Mouse (Mus musculus) T-helper 1 cell (primary cell): ENCODE measurements around the gene Slc22a1.

Source experiments
- in situ Hi-C: fragments of 300-600 bp; cut with MboI, MseI; formaldehyde crosslinking; loops from one replicate; pipeline ENCODE4 v1.15.1; 2025; ENCODE audit warnings: high pct_unique_total_duplicates

Gene Slc22a1

DNA sequence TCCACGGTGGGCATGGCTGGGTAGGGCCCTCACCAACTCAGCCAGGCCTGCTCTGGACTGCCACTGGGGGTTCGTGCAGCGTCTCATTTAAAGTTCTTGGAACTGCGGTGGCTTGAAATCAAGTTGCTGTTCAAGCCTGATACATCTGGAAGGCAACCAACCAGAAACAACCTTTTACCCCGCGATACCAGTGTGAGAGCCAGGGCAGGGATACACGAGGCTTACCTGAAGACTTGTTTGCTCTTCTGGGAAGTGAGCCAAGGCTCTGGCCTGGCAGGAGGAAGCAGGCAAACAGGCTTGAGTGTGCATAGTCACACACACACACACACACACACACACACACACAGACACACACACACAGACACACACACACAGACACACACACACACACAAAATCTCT lies at the start of gene Slc22a1:
TSS of gene Slc22a1 (minus strand) at position 184 of the 400 bp plus-strand sequence.
- in situ Hi-C loops: no loop called here

DNA sequence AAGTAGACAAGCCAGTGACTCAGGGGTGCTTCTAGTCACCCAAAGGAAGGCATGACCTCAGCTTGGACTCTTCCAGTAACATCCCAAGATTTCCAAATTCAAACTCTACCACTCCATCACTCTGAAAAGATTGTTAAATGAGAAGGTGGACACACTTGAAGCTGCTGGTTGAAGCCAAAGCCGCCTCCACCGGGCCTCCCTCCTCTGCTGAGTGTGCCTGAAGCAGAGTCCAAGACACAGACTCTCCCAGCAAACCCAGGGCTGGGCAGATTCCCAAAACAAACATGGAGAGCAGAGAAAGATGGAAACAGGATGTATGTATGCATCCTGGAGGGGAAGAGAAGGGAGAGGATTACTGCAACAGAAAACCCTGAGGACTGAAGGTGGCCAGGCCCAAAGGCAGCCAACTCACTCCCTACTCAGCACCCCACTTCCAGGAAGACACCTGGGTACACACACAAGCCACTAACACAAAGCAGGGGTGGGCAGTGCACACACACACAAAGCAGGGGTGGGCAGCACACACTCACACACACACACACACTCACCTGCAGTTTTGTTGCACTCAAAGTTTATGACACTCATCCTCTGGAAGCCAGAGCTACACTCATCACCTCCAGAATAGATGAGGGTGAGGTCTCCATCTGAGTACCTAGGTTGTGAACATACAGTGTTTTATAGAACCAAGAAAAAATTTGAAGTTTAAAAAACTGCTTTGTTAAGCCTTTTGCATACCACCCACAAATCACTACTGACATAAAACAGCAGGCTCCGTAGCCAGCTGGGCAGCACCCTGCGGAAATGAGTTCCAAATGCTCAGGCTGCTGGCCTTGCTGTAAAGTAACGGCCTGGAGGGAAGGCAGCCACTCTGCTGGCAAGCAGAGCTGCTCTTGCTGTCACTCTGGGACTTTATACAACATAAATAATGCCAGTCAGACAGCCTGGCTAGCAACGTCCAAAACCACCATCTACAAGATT lies 49.4 kb upstream of the Slc22a1 start:
- in situ Hi-C loops: loop anchor here (5.0 kb wide), 1 partner anchor 82 kb away; no protein-coding TSS in a partner anchor

DNA sequence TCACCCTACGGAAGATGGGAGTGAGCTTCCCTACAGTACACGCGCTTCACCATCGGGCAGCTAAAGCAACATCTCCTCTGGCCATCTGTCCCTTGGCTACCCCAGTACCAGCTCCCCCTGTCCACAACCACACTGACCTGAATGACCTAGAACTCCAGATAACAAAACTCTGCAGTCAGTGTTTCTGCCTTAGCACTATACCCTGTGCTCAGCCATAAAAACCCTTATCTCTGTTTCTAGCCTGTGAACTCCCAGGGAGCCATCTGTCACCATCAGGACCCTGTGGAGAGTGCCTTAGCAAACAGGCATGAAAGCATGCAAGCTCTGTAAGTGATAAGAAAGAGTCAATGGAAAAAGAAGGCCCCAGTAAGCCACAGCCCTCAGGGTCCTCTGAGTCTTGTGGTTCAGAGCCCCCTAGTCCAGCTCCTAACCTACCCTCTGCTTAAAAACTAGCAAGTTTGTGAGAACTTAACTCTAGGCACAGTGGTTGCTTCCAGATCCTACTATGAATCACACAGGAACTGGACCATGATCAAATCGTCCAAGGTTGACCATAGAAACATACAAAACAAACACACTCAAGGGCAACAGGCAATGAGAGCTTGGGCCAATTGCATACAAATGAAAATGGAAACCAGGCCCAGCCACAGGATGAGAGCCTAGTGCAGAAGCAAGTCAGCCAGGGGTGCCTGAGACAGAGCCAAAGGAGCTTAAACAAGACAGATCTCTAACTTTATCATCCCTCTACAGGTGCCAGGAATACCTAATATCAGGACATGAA lies 48.5 kb upstream of the Slc22a1 start:
- in situ Hi-C loops: loop anchor here (5.0 kb wide), 1 partner anchor 83 kb away; no protein-coding TSS in a partner anchor

DNA sequence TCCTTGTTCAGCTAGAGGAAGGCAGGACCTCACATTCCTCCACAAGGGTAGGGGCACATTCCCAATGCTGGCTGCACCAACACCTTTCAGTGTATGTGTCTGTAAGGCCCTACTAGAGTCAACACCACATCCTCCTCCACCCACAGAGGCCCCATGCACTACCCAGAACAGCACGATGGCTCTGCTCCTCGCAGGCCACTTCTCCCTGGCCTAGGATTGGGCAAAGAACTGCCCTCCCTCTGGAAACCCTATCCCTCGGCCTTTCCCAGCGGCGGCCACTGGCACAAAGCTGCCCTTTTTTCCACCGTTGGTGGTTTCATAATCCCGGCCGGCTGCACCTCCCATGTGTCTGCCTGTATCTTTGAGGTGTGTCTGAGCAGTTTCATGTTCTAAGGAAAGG lies 47.0 kb upstream of the Slc22a1 start:
- in situ Hi-C loops: loop anchor here (5.0 kb wide), 1 partner anchor 85 kb away; no protein-coding TSS in a partner anchor

DNA sequence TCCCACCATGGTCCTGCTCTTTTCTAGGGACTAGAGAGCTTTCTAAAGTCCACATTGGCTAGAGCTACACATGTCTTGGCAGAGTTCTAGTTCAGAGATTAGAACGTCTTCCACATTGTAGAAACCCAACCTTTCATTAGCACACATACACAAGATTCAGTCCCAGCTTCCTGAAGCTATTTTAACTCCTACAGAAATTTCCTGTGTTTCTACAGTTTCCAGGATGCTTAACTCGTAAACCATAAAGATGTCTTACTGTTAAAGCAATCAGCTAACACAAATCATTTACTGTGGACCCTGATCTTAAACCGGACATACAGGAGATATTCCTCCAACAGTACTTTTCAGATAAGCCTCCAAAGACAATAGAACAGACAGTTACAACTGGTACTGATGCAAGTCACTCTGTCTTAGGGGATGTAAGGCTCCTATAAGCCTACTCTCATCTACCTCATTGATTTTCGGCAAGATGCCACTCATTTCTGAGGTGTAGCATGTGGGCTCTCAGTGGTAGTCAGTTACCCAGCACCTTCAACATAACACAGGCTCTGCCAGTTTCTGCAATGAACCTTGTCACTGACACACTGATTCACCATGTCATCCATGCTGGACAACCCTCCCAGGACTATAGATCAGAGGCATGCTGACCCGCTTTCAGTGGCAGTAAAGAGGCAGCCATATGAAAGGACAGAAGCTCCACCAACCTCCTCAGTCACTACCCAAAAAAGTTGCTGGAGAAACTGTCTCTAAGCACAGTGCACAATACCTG lies 45.7 kb upstream of the Slc22a1 start:
- in situ Hi-C loops: loop anchor here (5.0 kb wide), 1 partner anchor 86 kb away; no protein-coding TSS in a partner anchor

DNA sequence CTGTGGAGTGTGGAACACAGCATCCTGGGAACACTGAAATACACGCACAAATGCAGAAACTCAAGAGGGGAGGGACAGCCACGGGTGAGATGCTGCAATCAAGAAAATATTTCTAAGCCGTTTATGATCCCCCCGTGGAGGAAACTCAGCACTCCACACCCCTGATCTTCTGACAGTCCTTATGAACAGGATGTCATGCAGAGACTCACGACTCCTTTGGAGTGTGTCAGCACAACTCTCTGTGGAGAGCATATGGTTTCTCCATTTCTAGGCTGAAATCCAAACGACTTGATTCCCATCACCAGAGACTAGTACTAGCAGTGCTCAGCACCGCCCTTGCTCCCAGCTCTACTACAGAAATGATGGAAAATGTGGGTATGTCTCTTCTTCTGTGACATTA lies 42.6 kb upstream of the Slc22a1 start:
- in situ Hi-C loops: no loop called here

DNA sequence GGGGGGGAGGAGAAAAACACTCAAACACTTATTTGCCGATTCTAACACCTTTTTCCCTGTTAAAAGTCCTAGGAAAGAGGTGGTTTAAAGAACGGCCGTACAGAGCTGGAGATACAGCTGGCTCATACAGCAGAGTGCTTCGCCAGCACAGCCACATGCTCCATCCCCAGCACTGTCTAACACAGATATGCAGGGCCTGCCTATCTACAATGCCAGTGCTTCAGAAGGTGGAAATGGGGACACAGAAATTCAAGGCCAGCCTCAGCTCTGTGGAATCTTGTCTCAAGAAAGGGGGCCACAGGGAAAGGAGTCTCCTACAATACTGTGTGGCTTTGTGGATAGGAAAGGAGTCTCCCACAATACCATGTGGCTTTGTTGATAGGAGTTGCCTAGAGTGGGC lies 41.8 kb upstream of the Slc22a1 start:
- in situ Hi-C loops: no loop called here

DNA sequence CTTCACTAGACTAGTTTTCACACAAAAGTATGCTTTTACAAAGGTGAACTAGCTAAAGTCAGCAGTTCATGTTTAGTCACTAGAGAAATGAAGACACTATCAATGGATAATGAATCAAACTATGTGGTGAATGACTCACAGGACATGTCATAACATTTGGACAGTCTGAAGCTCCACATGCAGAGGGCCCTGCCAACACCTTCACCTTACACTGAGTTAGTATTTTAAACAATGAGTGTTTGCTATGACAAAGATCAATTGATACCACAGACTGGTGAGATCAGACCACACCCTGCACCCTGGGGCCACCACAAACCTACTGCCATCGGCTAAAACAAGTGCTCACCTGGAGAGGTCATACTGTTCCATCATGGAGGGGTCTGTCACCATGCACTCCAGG lies 39.4 kb upstream of the Slc22a1 start:
- in situ Hi-C loops: no loop called here

DNA sequence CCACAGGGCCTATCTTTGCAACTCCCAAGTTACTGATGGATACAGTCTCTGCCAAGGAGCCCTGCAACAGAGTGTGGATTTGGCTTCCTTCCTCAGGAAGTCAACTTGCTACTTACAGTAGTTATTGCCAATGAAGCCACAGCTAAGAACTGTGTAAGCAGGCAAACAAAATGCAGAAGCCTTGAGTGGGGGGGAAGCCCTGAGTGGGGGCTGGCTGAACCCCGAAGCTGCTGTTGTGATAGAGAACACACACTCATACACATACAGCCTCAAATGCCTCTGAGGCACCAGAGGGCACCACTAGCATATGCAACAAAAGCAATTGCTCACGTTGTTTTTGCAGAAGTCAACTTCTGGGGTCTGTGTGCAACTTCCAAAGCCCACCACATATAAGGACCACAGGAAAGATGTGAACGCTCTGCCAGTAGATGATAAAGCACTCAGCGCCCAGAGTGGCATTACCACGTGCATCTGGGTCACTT lies 38.5 kb upstream of the Slc22a1 start:
- in situ Hi-C loops: no loop called here

DNA sequence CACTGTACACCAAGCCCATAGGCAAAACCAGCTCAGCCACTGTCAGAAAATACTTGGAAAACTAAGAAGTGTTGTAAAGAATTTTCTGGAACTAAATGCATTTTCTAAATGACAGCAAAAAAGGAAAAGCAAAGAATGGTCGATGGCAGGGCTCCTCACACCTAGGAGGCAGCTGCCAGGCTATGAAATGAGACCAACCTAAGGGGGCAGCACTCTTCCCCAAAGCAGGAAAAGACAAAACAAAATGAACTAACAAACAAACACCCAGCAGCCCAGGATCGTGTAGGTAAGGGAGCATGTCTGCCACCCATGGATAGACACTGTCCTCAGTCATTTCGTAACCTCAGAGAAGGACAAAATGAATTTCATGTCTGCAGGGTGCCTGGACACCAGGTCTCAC lies 37.4 kb upstream of the Slc22a1 start:
- in situ Hi-C loops: no loop called here

DNA sequence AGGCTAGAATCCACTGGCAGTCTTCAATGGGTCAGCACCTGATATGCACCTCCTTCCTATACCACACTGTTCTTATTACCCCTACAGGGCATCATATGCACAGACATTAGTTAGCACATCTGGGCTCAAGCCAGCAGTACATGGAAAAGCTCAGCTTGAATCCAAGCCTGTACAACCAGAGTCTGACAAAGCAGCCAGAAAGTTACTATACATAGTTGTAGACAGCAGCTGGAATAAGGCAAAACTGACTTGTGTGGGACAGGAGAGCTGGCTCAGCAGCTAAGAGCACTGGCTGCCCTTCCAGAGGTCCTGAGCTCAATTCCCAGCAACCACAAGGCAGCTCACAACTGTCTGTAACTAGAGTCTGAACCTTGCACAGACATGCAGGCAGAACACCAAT lies 36.6 kb upstream of the Slc22a1 start:
- in situ Hi-C loops: no loop called here

DNA sequence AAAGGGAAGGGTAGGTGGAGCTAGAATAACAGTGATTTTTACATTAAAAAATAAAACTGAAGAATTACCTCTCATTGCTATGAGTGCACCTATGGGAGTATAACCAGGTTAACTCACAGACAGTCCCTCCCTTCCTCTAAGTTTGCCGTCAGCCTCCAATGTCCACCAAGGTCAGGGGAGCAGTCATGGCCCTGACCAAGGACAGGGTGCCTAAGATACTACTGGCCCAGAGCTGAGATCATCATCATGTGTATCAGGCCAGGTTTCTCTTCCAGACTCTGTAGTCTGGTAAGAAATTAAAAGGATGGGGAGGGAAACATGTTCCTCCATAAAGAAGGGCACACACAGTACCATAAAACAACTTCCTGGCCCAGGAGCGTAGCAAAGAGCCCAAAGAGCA lies 35.3 kb upstream of the Slc22a1 start:
- in situ Hi-C loops: no loop called here

DNA sequence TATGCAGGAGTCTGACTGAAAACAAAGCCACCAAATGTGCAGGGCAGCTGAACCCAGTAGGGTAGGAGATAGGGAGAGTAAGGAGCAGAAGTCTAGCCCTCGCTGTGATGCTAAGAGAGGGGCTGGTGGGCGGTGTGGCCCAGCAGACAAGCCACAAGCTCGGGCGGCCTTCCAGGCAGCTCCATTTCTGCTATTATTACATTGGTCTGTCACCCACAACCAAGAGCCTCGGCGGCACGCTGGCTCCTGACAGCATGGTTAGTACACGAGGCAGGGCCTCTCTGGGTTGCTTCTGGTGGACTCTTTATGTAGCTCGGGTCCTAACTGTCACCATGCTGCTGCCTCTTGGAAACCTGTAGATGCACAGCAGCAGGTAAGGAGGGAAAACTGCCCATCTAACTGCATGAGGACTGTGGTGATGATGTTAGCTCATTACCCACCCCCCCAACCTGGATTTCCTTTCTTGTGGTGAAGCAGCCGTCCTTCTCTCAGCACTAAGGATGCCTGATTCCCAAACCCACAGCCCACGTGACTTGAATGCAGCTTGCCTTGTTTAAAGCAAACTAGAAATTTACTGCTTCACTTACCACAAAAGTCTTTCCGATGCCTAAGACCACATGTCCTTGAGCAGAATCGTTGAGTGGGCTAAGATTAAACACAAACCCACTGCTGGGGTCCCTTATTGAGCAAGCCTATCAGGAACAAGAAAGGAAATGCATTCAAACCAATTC lies 34.6 kb upstream of the Slc22a1 start:
- in situ Hi-C loops: no loop called here

DNA sequence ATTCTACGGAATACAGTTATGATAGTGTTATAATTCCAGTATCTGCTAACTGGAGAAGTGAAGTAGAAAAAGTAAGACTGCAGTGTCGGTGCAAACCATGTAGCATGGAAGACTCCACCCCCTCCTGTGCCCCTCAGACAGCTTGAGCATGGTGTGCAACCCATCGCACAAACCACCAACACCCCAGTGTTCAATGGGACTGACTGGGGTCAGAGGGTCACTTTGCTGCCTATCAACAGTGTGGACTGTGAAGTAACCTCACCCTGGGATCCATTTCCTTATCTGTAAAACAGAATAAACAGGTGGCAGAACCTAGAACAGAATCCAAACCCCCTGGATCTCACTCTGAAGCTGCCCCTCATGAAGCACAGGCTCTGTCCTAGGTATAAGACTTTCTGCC lies 32.8 kb upstream of the Slc22a1 start:
- in situ Hi-C loops: no loop called here

DNA sequence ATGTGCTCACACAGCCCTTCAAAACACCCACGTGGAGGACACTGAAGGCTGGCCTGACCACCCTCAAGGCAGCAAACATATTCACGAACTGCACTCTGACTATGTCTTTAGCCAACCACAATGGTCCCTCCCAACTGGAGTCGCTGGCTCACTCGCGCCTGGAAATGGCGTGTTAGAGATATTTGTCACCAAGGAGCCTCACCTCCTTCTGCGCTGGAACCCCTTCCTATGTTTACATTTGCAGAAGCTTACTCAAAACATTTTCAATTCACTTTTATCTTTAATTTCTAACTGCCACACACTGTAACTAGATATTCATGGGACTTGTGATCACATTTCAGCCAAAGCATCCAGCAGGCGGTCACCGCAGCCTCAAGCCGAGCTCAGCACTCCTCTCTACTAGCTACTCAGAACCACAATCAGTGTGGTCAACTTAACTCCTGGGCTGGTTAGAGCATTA lies 31.0 kb upstream of the Slc22a1 start:
- in situ Hi-C loops: no loop called here

DNA sequence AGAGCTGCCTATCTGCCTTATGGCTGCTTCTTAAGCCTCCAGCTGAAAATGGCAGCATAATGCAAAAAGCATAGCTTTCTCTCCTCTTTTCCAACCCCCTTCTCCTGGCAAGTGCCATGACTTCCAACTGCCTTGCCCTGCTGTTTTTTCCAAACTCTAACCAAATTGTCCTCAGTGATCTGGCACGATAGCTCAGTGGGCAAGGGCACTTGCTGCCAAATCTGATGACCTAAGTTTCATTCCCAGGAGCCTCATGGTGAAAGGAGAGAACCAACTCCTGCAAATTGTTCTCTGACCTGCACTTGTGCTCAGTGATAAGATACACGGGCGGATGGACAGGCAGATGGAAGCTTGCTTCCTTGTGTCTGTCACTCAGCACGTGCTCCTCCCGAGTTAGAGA lies 27.3 kb upstream of the Slc22a1 start:
- in situ Hi-C loops: no loop called here

DNA sequence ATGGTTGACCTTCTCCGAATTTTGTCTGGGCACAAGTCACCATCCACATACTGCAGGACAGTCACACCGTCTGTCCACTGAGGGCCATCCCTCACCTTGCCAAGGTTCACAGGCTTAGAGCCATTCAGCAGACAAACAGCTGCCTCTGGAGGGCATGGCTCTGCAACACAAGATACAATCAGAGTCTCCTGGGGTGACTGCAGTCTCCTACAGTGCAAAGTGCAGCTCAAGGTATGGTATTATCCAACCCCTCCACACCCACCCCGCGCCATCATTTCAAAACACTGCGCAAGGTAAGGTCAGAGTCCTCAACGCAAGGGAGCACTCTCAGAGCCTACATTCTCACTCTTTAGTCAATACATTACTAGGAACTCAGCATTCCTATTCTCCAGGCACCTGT lies 24.7 kb upstream of the Slc22a1 start:
- in situ Hi-C loops: no loop called here

DNA sequence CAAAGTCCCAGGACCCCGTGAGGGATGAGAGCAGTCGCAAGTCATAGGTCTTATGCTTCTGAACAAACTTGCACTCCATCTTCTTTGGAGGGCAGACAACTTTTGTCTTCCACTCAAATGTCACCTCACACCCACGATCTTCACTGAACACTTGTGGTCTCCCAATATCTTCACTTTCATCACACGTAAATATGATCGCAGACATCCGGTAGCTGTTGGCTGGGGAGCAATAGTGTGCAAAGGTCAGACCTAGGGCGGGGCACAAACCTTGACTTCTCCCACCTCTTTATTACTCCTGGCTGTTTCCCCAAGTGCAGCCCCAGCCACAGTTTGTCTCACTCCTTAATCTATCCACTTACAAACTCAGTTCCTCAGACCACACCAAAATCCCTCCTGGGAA lies 16.3 kb upstream of the Slc22a1 start:
- in situ Hi-C loops: no loop called here

DNA sequence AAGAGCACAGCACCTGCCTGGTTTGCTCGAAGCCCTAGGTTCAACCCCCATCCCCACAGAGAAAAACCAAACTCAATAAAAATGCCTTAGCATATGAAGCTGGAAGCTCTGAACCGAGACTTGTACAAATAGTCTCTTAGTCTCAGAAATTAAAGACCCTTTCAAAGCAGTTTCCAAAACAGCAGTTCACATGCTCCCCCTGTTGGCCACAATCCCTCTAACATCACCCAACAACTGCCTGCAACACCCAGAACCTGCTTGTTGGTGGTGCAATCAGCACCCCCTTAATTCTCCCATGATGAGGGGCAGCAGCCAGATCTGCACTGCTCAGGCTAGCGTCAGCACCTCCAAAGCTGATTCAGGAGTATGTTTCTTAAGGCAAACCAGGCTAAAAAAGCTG lies 13.9 kb upstream of the Slc22a1 start:
- in situ Hi-C loops: no loop called here

DNA sequence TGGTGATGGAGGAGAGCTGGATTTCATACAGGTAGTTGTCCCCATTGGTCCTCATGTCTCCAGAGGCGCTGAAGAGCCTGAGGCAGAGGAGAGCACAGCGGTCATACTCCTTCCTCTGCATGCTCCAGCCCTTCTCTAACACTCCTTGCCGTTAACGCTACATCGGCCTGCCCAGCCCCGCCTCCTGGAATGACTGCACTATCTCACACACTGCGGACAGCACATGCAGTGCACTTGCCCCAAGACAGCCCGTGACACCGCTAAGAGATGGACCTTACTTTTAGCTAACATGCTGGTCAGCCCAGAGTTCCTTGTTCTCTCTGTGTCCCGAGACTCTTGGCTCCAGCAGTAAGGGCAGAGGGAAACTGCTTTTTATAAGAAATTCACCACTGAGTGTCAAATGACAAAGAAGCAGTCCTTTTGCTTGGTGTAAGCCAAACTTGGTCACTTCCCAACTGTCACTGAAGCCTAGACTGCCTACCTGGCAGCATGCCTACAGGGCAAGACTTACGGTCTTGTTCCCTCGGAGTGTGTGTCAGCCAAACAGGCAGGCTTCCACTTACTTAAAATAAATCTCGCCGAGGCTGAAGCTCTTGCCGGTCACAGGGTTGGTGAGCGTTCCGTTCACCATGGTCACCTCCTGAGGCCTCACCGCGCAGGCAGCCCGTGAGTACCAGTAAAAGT lies 12.9 kb upstream of the Slc22a1 start:
- in situ Hi-C loops: no loop called here
